14 mouse cellular contexts compared by ENCODE assay signal in the genomic region with DNA sequence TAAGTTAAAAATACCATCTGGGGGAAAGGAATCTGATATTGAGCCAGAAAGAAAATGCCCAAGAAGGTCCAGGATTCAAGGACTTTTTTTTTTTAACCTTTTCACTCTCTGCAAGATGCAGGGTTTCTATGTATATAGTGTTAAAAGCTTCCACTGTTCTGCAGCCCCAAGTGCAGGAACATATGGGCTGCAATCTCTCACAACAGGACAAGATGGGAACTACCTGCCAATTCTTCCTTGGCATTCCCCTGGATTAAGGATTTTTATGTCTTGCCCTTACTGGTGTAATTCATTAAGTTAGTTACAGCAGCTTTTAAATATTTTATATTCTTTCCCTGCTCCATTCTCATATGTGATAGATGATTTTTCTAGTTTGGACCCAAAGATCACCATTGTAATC.
"Had no signal": no experiment of that assay in that cellular context is flagged by ENCODE, and none has a peak within 500 bp of the region (broad histone marks: within the 10 kb centered on the region; RNA-seq: fewer than 3 reads in every experiment).

No protein-coding gene starts in this region.

- H3K36me3 ChIP-seq: limb, embryonic 12.5 days; liver, embryonic 13.5 days; lung, embryonic 15.5 days; midbrain, embryonic 13.5 days; neural tube, embryonic 12.5 days; stomach, embryonic 15.5 days had no signal

- H3K4me3 ChIP-seq: limb, embryonic 12.5 days; liver, embryonic 13.5 days; lung, embryonic 15.5 days; midbrain, embryonic 13.5 days; neural tube, embryonic 12.5 days; stomach, embryonic 15.5 days had no signal

- H3K4me1 ChIP-seq: limb, embryonic 12.5 days; liver, embryonic 13.5 days; lung, embryonic 15.5 days; midbrain, embryonic 13.5 days; neural tube, embryonic 12.5 days; stomach, embryonic 15.5 days had no signal

- H3K9ac ChIP-seq: limb, embryonic 12.5 days; liver, embryonic 13.5 days; liver, postnatal 0 days; lung, embryonic 15.5 days; midbrain, embryonic 13.5 days; neural tube, embryonic 12.5 days; stomach, embryonic 15.5 days had no signal

- H3K27ac ChIP-seq: kidney, postnatal 0 days; limb, embryonic 12.5 days; liver, embryonic 13.5 days; lung, embryonic 15.5 days; midbrain, embryonic 13.5 days; neural tube, embryonic 12.5 days; stomach, embryonic 15.5 days had no signal

- DNase-seq: kidney, postnatal 36 days; liver; liver, embryonic 13.5 days; liver, postnatal 0 days; lung, postnatal 14 days; right cerebral cortex, postnatal 4 days; thymus, adult 2 months; thymus, postnatal 25 days had no signal

- H3K27me3 ChIP-seq: limb, embryonic 12.5 days; liver, embryonic 13.5 days; lung, embryonic 15.5 days; midbrain, embryonic 13.5 days; neural tube, embryonic 12.5 days; stomach, embryonic 15.5 days had no signal

- ATAC-seq: liver, postnatal 0 days; midbrain, embryonic 13.5 days had no signal

- H3K4me2 ChIP-seq: limb, embryonic 12.5 days; liver, embryonic 13.5 days; lung, embryonic 15.5 days; midbrain, embryonic 13.5 days; neural tube, embryonic 12.5 days; stomach, embryonic 15.5 days had no signal

- H3K9me3 ChIP-seq: limb, embryonic 12.5 days; liver, embryonic 13.5 days; lung, embryonic 15.5 days; midbrain, embryonic 13.5 days; neural tube, embryonic 12.5 days; stomach, embryonic 15.5 days had no signal
